Mouse (Mus musculus): ENCODE measurements at regions not wholly inside any gene's neighbourhood (a gene's known extent, or its start where the extent isn't known, plus 50 kb on each side); places are given as distances from the start of the nearest gene placed in this dataset.

GRCm38 (mm10) chr2:144128527-144128926 is 95.7 kb downstream of the Banf2 start:
- TF ChIP-seq CTCF (conservative IDR thresholded peaks at IDR 0.05; ENCODE audit: low read length) (no peak), NANOG (IDR thresholded peaks at IDR 0.05; ENCODE audit: borderline replicate concordance, low read length) (no peak), POU5F1 (IDR thresholded peaks at IDR 0.05; ENCODE audit: borderline replicate concordance, low read length) (no peak)
